Mouse (Mus musculus): ENCODE data around the gene Pip5k1b. TPM values are rescaled to one million over a fixed set of nuclear protein-coding genes. Genes with fewer than 3 reads are reported as not detected.

Gene Pip5k1b
- polyA plus RNA-seq, 1 experiment = not detected

GRCm38 (mm10) chr19:24439715-24440114, 116.0 kb downstream of the Pip5k1b start:
- Histone ChIP-seq H3K4me3 (ENCODE audit: insufficient read depth, low read length) (no peak overlapping the region), H3K4me1 (ENCODE audit: control insufficient read depth, insufficient read depth, low read length) (no peaks in the 10 kb centered on the region), H3K27ac (ENCODE audit: insufficient read depth, low read length) (no peak overlapping the region)
- TF ChIP-seq POLR2A (IDR thresholded peaks at IDR 0.05; ENCODE audit: low read depth, low read length) (no peak), CTCF (IDR thresholded peaks at IDR 0.05; ENCODE audit: borderline replicate concordance, insufficient read depth, low read length) (no peak)

- Histone ChIP-seq H3K27ac (ENCODE audit: insufficient read depth, low read length) (no peak overlapping the region), H3K4me3 (ENCODE audit: insufficient read depth, low read length) (no peak overlapping the region), H3K4me1 (ENCODE audit: control insufficient read depth, insufficient read depth, low read length) (no peaks in the 10 kb centered on the region)
- no peak for TF ChIP-seq POLR2A (IDR thresholded peaks at IDR 0.05; ENCODE audit: low read depth, low read length)
- no peak for TF ChIP-seq CTCF (IDR thresholded peaks at IDR 0.05; ENCODE audit: borderline replicate concordance, insufficient read depth, low read length)
Observed at GRCm38 (mm10) chr19:24434291-24434690, 121.4 kb downstream of the Pip5k1b start.

GRCm38 (mm10) chr19:24432447-24432846, 123.2 kb downstream of the Pip5k1b start:
- H3K27ac ChIP-seq (ENCODE audit: insufficient read depth, low read length) = no peak overlapping the region
- no peaks in the 10 kb centered on the region for H3K4me1 ChIP-seq (ENCODE audit: control insufficient read depth, insufficient read depth, low read length)
- no peak overlapping the region for H3K4me3 ChIP-seq (ENCODE audit: insufficient read depth, low read length)
- no peak for TF ChIP-seq POLR2A (IDR thresholded peaks at IDR 0.05; ENCODE audit: low read depth, low read length)
- no peak for TF ChIP-seq CTCF (IDR thresholded peaks at IDR 0.05; ENCODE audit: borderline replicate concordance, insufficient read depth, low read length)

GRCm38 (mm10) chr19:24431381-24431780, 124.3 kb downstream of the Pip5k1b start:
- Histone ChIP-seq H3K27ac (ENCODE audit: insufficient read depth, low read length) (no peak overlapping the region), H3K4me3 (ENCODE audit: insufficient read depth, low read length) (no peak overlapping the region), H3K4me1 (ENCODE audit: control insufficient read depth, insufficient read depth, low read length) (no peaks in the 10 kb centered on the region)
- TF ChIP-seq CTCF (IDR thresholded peaks at IDR 0.05; ENCODE audit: borderline replicate concordance, insufficient read depth, low read length) = no peak
- no peak for TF ChIP-seq POLR2A (IDR thresholded peaks at IDR 0.05; ENCODE audit: low read depth, low read length)

- H3K27ac ChIP-seq (ENCODE audit: insufficient read depth, low read length) = no peak overlapping the region
- TF ChIP-seq POLR2A (IDR thresholded peaks at IDR 0.05; ENCODE audit: low read depth, low read length) = no peak
- no peak for TF ChIP-seq CTCF (IDR thresholded peaks at IDR 0.05; ENCODE audit: borderline replicate concordance, insufficient read depth, low read length)
Observed at GRCm38 (mm10) chr19:24428011-24428410, 127.7 kb downstream of the Pip5k1b start.

GRCm38 (mm10) chr19:24427258-24427657, 128.4 kb downstream of the Pip5k1b start:
- no peak overlapping the region for H3K4me3 ChIP-seq (ENCODE audit: insufficient read depth, low read length)
- H3K27ac ChIP-seq (ENCODE audit: insufficient read depth, low read length) = no peak overlapping the region
- no peaks in the 10 kb centered on the region for H3K4me1 ChIP-seq (ENCODE audit: control insufficient read depth, insufficient read depth, low read length)
- TF ChIP-seq CTCF (IDR thresholded peaks at IDR 0.05; ENCODE audit: borderline replicate concordance, insufficient read depth, low read length) (no peak), POLR2A (IDR thresholded peaks at IDR 0.05; ENCODE audit: low read depth, low read length) (no peak)

More at GRCm38 (mm10) chr19:24428011-24428410, 127.7 kb downstream of the Pip5k1b start:
- H3K4me1 ChIP-seq (ENCODE audit: control insufficient read depth, insufficient read depth, low read length) = no peaks in the 10 kb centered on the region
- H3K4me3 ChIP-seq (ENCODE audit: insufficient read depth, low read length) = no peak overlapping the region

- H3K4me3 ChIP-seq (ENCODE audit: insufficient read depth, low read length) = no peak overlapping the region
- no peaks in the 10 kb centered on the region for H3K4me1 ChIP-seq (ENCODE audit: control insufficient read depth, insufficient read depth, low read length)
- H3K27ac ChIP-seq (ENCODE audit: insufficient read depth, low read length) = no peak overlapping the region
- TF ChIP-seq POLR2A (IDR thresholded peaks at IDR 0.05; ENCODE audit: low read depth, low read length) = no peak
- no peak for TF ChIP-seq CTCF (IDR thresholded peaks at IDR 0.05; ENCODE audit: borderline replicate concordance, insufficient read depth, low read length)
Observed at GRCm38 (mm10) chr19:24426759-24427181, 128.9 kb downstream of the Pip5k1b start.

GRCm38 (mm10) chr19:24418030-24418429, 137.6 kb downstream of the Pip5k1b start:
- Histone ChIP-seq H3K4me3 (ENCODE audit: insufficient read depth, low read length) (no peak overlapping the region), H3K27ac (ENCODE audit: insufficient read depth, low read length) (no peak overlapping the region), H3K4me1 (ENCODE audit: control insufficient read depth, insufficient read depth, low read length) (no peaks in the 10 kb centered on the region)
- TF ChIP-seq CTCF (IDR thresholded peaks at IDR 0.05; ENCODE audit: borderline replicate concordance, insufficient read depth, low read length) (no peak), POLR2A (IDR thresholded peaks at IDR 0.05; ENCODE audit: low read depth, low read length) (no peak)

GRCm38 (mm10) chr19:24417659-24418004, 138.0 kb downstream of the Pip5k1b start:
- no peaks in the 10 kb centered on the region for H3K4me1 ChIP-seq (ENCODE audit: control insufficient read depth, insufficient read depth, low read length)
- no peak for TF ChIP-seq CTCF (IDR thresholded peaks at IDR 0.05; ENCODE audit: borderline replicate concordance, insufficient read depth, low read length)
- no peak for TF ChIP-seq POLR2A (IDR thresholded peaks at IDR 0.05; ENCODE audit: low read depth, low read length)
- H3K27ac ChIP-seq (ENCODE audit: insufficient read depth, low read length) = no peak overlapping the region
- H3K4me3 ChIP-seq (ENCODE audit: insufficient read depth, low read length) = no peak overlapping the region

- TF ChIP-seq POLR2A (IDR thresholded peaks at IDR 0.05; ENCODE audit: low read depth, low read length) = no peak
- H3K4me1 ChIP-seq (ENCODE audit: control insufficient read depth, insufficient read depth, low read length) = no peaks in the 10 kb centered on the region
- no peak overlapping the region for H3K4me3 ChIP-seq (ENCODE audit: insufficient read depth, low read length)
- H3K27ac ChIP-seq (ENCODE audit: insufficient read depth, low read length) = no peak overlapping the region
Observed at GRCm38 (mm10) chr19:24416975-24417658, 138.6 kb downstream of the Pip5k1b start.
